Mouse (Mus musculus): ENCODE measurements at regions not wholly inside any gene's neighbourhood (a gene's known extent, or its start where the extent isn't known, plus 50 kb on each side); places are given as distances from the start of the nearest gene placed in this dataset.

GRCm38 (mm10) chr6:135584782-135585181, 222.4 kb downstream of the Emp1 start:
- TF ChIP-seq CTCF (IDR thresholded peaks at IDR 0.05 in 2 of 3, conservative IDR thresholded peaks at IDR 0.05 in 1 of 3; ENCODE audit: control insufficient read depth in 1 of 3, insufficient read depth in 1 of 3, low read depth in 2 of 3, low read length in 3 of 3, poor library complexity in 1 of 3, severe bottlenecking in 1 of 3) (no peak), POLR2A (IDR thresholded peaks at IDR 0.05; ENCODE audit: control insufficient read depth in 1 of 2, insufficient read depth in 1 of 2, low read depth in 1 of 2, low read length in 2 of 2, poor library complexity in 1 of 2) (no peak), POLR2AphosphoS2 (IDR thresholded peaks at IDR 0.05; ENCODE audit: low read length) (no peak), EP300 (IDR thresholded peaks at IDR 0.05; ENCODE audit: low read depth in 1 of 2, low read length in 2 of 2) (no peak)

Measured in MEL (cell line).